Mouse (Mus musculus) CH12.LX (cell line): ENCODE data around the gene Omg.
A peak's percentile ranks its signal among the peaks of the same experiment; 100 is the strongest.

Experiments used
- CHD2 ChIP-seq: IDR thresholded peaks from 2 replicates; pipeline ENCODE4 v1.6.1; 2011; ENCODE audit warnings: low read length, improper control_type of control experiment
- CTCF ChIP-seq, 2 experiments: IDR thresholded peaks in 1 of 2; conservative IDR thresholded peaks in 1 of 2; 2 replicates each; pipeline ENCODE4 v1.5.1; 2011 to 2012; ENCODE audit warnings: low read depth in 2 of 2, low read length in 2 of 2, improper control_type of control experiment in 1 of 2, inconsistent platforms in 1 of 2, mild to moderate bottlenecking in 1 of 2, moderate library complexity in 1 of 2
- EP300 ChIP-seq: IDR thresholded peaks from 2 replicates; pipeline ENCODE4 v1.6.1; 2011; ENCODE audit warnings: low read length, improper control_type of control experiment
- IRF4 ChIP-seq: IDR thresholded peaks from 2 replicates; pipeline ENCODE4 v1.6.1; 2014; ENCODE audit warnings: low read depth, mild to moderate bottlenecking, inconsistent platforms, low read length, improper control_type of control experiment
- JUND ChIP-seq: conservative IDR thresholded peaks from 2 replicates; pipeline ENCODE4 v1.6.1; 2011; ENCODE audit warnings: low read depth, low read length, improper control_type of control experiment
- MYC ChIP-seq: IDR thresholded peaks from 2 replicates; pipeline ENCODE4 v1.6.1; 2011; ENCODE audit warnings: low read depth, mild to moderate bottlenecking, improper control_type of control experiment, low read length
- NELFE ChIP-seq: IDR thresholded peaks from 2 replicates; pipeline ENCODE4 v1.6.1; 2011; ENCODE audit warnings: low read depth, low read length, improper control_type of control experiment
- POLR2A ChIP-seq: IDR thresholded peaks from 2 replicates; pipeline ENCODE4 v1.6.1; 2011; ENCODE audit warnings: low read depth, mild to moderate bottlenecking, improper control_type of control experiment, low read length
- RCOR1 ChIP-seq: conservative IDR thresholded peaks from 2 replicates; pipeline ENCODE4 v1.6.1; 2012; ENCODE audit warnings: low read depth, mild to moderate bottlenecking, inconsistent platforms, low read length, improper control_type of control experiment

DNA sequence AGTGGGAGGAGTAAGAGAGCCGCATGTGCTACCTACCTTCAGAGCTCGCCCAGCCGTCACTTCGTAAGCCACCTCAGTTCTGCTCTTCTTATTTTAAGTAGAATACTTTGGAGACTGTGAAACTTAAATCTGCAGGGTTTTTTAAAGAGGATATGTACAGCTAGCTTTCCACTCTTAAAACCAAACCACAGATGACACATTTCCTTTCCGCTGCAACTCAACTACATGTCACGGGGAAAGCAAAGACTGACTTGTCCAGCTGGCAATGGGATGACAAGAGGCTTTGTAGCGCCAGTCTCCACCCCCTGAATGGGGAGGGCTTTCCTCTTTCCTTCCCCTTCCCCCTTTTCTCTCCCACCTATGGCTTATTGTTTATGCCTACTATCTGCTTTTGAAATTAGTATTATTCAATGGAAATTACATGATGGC, 26.5 kb upstream of the Omg start, which contains the start of the genes Evi2 and Evi2a:
- TF ChIP-seq RCOR1 (no peak), EP300 (peak; percentile 83), NELFE (peak; percentile 87), JUND (peak; percentile 62), CTCF (conservative IDR thresholded peaks at IDR 0.05 in 1 of 2, IDR thresholded peaks at IDR 0.05 in 1 of 2; ENCODE audit: low read depth in 2 of 2, low read length in 2 of 2) (no peak), MYC (peak; percentile 92), POLR2A (peak; percentile 89), IRF4 (peak; percentile 76), CHD2 (peak; percentile 64; the same call in 1 of the 2 replicates)
